Mouse (Mus musculus) brain, embryonic 14.5 days (tissue): ENCODE data around the gene Lrrtm3.

Experiments used
- CTCF ChIP-seq: fragments of 200-500 bp; IDR thresholded peaks from 2 replicates; pipeline ENCODE4 v1.5.1; 2012; ENCODE audit warnings: inconsistent platforms, mild to moderate bottlenecking, moderate library complexity, borderline replicate concordance; ENCODE audit not compliant: insufficient read depth, insufficient read length; ENCODE audit errors: extremely low read depth
- POLR2A ChIP-seq: fragments of 200-500 bp; IDR thresholded peaks from 2 replicates; pipeline ENCODE4 v1.6.1; 2012; ENCODE audit warnings: mild to moderate bottlenecking, inconsistent platforms, borderline replicate concordance; ENCODE audit not compliant: poor library complexity, insufficient read depth, insufficient read length, severe bottlenecking; ENCODE audit errors: extremely low read depth

- TF ChIP-seq CTCF (no peak), POLR2A (no peak)
These were observed 48.2 kb downstream of the Lrrtm3 start for GRCm38 (mm10) chr10:64041892-64042291.
